Mouse (Mus musculus) c-Kit-negative CD71-positive TER-119-positive erythroid progenitor cells, embryonic 14.5 days (primary cell): ENCODE data around the gene Ugt1a2.
"Not testable (repeated sequence)": the region's sequence is repeated elsewhere in the genome, so short reads cannot be mapped to it uniquely, and the experiment has no call there.

Experiments used
- DNase-seq: peaks from one replicate; pipeline ENCODE4 v3.0.0-alpha.2; 2013; ENCODE audit warnings: low read depth, low spot score

Ugt1a2 gene

GRCm38 (mm10) chr1:88217576-88217975 lies 17.2 kb downstream of the Ugt1a2 start:
- no peak for DNase-seq

DNA sequence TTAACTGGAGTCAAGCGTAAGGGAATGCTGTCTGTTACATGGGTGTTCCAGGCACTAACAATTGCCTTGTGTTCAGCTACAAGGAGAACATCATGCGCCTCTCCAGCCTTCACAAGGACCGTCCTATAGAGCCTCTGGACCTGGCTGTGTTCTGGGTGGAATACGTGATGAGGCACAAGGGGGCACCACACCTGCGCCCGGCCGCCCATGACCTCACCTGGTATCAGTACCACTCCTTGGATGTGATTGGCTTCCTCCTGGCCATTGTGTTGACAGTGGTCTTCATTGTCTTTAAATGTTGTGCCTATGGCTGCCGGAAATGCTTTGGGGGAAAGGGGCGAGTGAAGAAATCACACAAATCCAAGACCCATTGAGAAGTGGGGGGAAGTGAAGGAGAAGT lies 17.6 kb downstream of the Ugt1a2 start:
- no peak for DNase-seq

GRCm38 (mm10) chr1:88218591-88218990 lies 18.2 kb downstream of the Ugt1a2 start:
- DNase-seq = no peak

- DNase-seq = no peak
Observed at GRCm38 (mm10) chr1:88219054-88219453, 18.7 kb downstream of the Ugt1a2 start.

DNA sequence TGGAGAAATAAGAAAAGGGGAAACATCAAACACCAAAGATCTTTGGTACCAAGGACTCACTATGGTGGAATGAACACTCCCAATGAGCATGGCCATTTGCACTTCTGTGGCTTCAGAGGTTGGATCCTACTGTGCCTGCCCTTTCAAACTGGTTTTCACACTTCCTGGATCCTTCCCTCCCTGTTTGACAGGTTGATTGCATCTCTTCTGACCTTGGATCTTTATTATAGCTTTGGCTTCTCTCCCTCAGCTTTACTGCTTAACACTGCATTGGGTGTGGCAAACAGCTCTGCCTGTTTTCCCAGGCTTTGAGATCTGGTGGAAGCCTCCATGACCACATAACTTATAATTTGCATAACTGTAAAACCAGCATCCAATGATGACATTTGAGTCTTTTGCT lies 19.9 kb downstream of the Ugt1a2 start:
- DNase-seq = no peak

DNA sequence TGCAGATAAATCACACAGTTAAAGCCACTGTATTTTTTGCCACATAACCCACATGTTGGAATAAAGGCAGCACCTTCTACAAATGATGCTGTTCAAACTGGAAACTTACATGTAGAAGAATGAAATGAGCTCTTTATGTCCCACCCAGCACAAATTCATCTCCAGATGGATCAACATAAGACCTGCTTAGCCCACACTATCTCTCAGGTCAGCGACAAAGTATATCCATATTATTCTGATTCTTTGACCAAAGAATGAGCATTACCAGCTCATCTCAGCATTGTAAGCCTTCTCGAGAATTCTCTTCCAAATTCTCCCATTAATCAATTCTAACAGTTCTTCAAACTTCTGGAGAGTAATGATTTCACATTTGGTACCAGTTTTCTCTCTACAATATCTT lies 21.8 kb downstream of the Ugt1a2 start:
- no peak for DNase-seq

DNA sequence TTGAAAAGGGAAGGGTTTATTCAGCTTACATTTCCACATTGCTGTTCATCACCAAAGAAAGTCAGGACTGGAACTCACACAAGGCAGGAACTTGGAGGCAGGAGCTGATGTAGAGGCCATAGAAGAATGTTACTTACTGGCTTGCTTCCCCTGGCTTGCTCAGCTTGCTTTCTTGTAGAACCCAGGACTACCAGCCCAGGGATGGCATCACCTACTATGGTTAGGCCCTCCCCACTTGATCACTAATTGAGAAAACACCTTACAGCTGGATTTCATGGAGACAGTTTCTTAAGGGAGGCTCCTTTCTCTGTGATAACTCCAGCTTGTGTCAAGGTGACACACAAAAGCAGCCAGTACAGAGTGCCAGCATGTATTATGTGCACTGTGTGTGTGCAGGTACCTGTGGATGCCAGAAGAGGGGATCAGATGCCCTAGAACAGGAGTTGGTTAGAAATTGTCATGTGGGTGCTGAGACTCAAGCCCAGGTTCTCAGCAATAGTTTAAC lies 22.7 kb downstream of the Ugt1a2 start:
- DNase-seq = not testable (repeated sequence)

GRCm38 (mm10) chr1:88223591-88223990 lies 23.2 kb downstream of the Ugt1a2 start:
- DNase-seq = no peak

DNA sequence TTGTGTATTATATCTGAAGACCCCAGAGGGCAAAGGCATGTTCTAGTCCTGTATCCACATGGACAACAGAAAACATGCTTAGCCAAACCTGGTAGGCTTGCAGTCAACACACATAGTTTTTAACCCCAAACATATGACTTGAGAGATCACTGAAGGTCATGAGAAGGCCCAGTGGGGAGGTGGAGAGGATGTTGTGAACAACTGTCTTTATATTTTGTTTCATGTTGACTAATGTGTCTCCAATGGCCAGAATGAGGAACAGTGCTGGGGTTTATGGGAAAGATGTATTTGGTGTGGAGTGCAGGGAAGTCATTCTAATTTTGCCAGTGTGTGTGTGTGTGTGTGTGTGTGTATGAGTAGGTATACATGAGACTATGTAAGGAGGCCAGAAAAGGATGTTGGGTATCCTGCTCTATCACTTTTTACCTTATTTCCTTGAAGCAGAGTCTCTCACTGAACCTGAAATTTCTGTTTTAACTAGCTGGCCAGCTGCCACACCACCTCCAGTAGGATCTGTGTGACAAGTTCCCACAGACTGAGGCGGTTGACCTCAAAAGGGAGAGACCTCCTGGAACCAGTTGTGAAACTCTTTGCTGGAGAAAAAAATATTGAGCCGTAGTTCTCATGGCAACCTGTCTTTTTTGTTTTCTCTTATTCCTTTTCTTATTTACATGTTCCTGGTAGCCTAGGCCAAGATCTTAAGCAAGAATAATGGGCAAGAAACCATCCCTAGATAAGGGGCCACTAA lies 23.8 kb downstream of the Ugt1a2 start:
- DNase-seq = no peak

- not testable (repeated sequence) for DNase-seq
Observed at GRCm38 (mm10) chr1:88225301-88225700, 24.9 kb downstream of the Ugt1a2 start.

GRCm38 (mm10) chr1:88225741-88226140 lies 25.3 kb downstream of the Ugt1a2 start:
- DNase-seq = no peak

- DNase-seq = no peak
Observed at GRCm38 (mm10) chr1:88226670-88227379, 26.4 kb downstream of the Ugt1a2 start, which contains the start of gene Mroh2a. Gene Mroh2a (plus strand): TSS chr1:88226986.

DNA sequence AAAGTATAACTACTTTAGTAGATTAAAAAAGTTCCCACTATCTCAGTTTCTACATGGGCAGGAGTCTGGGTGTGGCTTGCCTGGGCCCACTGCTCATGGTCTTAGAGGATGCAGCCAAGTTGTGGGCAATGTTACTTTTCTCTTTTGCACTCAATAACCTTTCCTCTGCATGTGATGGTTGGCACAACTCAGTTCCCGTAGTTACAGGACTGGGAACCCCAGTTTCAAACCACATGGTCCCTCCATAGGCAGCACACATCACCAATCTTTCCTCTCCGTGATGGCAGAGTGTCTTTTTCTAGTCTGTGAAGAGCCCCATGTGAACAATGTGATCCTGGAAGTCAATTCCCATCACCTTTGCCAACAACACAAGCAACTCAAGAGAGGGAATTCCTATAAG lies 27.1 kb downstream of the Ugt1a2 start:
- no peak for DNase-seq

GRCm38 (mm10) chr1:88228121-88228520 lies 27.7 kb downstream of the Ugt1a2 start:
- no peak for DNase-seq

- DNase-seq = no peak
Observed at GRCm38 (mm10) chr1:88229566-88229965, 29.2 kb downstream of the Ugt1a2 start.

DNA sequence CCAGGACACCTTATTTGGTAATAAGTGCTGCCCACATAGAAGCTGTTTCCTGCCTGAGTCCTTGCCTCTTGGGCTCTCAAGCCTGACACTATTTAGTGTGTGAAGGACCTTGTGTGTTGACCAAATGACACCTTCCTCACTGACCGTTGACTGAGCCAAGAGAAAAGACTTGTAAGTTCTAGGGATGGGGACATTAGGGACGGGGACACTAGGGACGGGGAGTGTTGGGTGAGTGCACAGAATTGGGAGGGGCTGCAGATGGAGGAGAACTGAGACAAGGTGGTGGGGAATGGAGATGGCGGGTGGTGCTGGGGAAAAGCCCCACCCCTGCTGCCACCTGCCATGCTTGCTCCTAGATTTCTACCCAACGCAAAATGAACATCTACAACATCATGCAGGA lies 29.6 kb downstream of the Ugt1a2 start:
- DNase-seq = no peak

DNA sequence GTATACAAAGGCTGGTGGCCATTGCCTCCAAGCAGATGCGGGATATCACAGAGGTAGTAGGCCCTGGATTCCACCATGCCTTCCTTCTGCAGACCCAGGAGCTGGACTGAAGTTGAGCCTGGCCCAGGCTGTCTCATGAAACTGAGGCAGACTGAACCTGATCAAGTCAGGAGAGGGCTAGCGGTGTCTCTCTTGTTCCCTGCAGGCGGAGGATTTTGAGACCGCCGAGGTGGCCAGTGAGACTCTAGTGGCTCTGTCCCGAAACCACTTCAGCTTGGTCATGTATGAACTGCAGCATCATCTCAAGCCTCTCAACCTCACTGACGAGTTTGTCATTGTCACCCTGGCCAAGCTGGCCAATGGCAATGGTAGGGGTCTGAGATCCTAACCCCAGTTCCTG lies 30.0 kb downstream of the Ugt1a2 start:
- DNase-seq = no peak

DNA sequence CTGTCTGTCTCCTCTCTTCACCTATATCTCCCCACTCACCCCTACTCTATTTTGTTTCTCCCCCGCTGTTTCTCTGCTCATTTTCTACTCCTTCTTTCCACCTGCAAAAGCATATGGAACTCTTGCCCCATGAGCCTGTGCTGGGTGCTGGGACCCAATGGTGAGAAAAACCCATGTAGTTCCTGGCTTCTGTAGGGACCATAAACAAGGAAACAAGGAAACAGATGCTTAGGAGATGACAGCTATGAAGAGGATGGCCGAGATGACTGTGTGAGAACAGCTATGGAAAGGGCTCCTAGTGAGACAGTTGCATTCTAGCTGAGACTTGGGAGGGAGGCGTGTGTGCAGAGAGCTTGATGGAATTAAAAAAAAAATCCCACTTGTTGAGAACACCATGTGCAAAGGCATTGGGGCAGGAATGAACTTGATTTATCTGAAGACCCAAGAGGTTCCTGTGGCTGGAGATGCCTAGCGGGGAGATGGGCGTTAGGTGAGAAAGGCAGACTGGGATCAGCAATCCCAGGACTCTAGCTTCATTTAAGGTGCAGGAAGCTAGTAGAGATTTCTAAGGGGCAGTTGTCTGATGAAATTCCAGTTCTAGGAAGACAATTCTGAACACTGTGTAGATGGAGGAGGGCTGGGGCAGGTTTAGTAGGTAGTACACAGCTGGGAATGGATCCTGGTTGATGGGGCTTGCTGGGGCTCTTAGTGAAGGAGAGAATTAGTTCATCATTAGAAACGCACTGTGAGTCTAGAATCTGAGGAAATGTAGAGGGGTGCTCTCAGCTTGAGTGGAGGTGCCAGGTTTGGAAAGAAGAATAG lies 30.8 kb downstream of the Ugt1a2 start:
- DNase-seq = no peak

DNA sequence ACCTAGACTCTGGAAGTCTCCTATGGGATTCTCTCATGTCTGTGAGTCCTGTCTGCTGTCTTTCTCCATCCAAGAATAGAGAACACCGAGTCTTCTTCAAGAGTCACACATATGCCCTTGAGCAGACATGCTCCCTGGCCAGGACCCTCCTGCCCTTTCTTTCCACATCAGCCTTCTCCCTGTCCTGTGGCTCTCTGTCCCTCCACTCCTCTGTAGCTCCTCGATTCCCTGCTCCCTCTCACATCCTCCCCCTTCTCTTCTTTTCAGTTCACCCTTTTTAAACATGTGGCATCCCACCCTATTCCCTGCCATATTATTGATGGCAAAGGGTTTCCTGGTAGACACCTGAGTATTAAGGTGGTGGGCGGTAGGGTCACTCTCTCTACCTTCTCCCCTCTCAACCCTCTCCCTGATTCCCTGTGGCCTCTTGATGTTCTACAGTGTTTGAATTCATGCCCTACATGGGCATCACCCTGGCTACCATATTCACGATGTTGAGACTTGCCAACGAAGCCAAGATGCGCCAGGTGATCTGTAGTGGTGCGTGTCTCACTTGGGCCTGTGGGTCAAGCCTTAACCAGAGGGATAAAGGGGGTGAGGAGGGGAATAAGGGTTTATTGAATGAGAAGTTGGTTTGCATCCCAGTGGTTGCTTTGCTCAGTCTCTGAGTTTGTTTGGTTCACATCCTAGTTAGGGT lies 31.6 kb downstream of the Ugt1a2 start:
- no peak for DNase-seq

- no peak for DNase-seq
Observed at GRCm38 (mm10) chr1:88232664-88233380, 32.4 kb downstream of the Ugt1a2 start.
